Mouse (Mus musculus): ENCODE measurements around the gene Mical3.
A peak's percentile ranks its signal among the peaks of the same experiment; 100 is the strongest.
"Not testable (repeated sequence)": the region's sequence is repeated elsewhere in the genome, so short reads cannot be mapped to it uniquely, and the experiment has no call there.

Mical3 gene

GRCm38 (mm10) chr6:120907876-120908597, 222.8 kb downstream of the Mical3 start:
- not testable (repeated sequence) for DNase-seq (ENCODE audit: low read depth, low spot score)

- no peak for DNase-seq (ENCODE audit: low read depth, low spot score)
Observed at GRCm38 (mm10) chr6:120906521-120906920, 224.3 kb downstream of the Mical3 start.

- no peak for DNase-seq (ENCODE audit: low read depth, low spot score)
Observed at GRCm38 (mm10) chr6:120905111-120905510, 225.7 kb downstream of the Mical3 start.

- DNase-seq (ENCODE audit: low read depth, low spot score), result no peak
Observed at GRCm38 (mm10) chr6:120903961-120904360, 226.8 kb downstream of the Mical3 start.

- peak; percentile 30 for DNase-seq (ENCODE audit: low read depth, low spot score)
Observed at GRCm38 (mm10) chr6:120903450-120903912, 227.3 kb downstream of the Mical3 start.

DNA sequence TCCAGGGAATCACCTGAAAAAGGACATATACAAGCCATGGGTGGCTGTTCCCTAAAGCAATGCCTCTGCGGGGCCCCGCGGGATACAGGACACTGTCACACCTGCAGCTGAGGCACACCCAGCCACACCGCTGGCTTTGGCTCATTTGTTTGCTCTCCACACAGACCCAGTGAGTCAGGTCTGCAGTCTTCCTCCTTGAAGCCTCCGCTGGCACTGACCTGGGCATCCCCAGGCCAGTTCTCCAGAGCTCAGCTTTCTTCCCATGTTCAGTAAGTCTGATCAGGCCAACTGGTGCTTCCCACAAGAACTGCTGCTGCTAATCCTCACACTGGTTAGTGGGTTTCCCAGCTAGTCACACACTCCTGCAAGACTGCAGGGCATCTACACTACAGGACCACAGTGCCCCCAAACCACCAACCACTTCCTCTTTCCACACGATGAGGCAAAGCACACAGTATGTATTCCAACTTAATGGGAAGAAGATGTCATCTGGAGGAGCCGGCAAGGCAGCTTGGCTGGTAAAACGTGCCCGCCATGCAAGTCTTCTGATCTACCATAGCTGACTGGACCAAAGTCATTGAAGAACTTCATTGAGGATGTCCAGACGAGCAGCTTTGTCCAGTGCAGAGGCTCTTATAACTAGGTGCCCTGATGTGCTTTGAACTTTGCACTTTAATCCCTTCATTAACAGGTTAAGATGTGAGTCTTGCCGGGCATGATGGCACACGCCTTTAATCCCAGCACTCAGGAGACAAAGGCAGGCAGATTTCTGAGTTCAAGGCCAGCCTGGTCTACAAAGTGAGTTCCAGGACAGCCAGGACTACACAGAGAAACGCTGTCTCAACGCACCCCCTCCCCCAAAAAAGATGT, 228.8 kb downstream of the Mical3 start:
- no peak for DNase-seq (ENCODE audit: low read depth, low spot score)

DNA sequence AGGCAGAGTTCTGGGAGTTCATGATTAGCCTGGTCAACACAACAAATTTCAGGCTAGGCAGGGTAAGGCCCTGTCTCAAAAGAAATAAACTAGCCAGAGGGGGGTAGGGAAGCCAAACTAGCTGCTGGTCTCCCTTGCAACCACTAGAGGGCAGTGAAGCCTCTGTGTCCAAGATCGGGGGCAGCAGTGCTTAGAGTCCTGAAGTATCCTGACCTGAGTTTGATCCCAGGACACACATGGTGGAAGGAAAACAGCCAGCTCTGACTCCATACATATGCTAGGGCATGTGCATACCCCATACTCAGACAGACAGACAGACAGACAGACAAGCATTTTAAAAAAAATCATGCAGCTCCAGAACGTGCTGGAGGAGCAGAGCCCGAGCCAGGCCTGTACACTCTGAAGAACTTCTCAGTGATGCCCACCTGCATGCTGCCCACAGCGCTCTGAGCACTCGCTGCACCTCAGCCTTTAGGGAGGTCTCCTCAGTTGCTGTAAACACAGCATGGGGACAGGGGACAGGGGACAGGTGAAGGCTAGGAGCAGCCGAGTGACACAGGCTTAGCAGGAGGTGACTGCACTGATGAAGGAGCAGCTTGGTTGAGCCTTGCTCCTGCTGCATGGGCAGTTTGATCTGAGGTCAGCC, 232.5 kb downstream of the Mical3 start:
- peak; percentile 51 for DNase-seq (ENCODE audit: low read depth, low spot score)

GRCm38 (mm10) chr6:120894524-120894923, 236.3 kb downstream of the Mical3 start:
- DNase-seq (ENCODE audit: low read depth, low spot score), result no peak

DNA sequence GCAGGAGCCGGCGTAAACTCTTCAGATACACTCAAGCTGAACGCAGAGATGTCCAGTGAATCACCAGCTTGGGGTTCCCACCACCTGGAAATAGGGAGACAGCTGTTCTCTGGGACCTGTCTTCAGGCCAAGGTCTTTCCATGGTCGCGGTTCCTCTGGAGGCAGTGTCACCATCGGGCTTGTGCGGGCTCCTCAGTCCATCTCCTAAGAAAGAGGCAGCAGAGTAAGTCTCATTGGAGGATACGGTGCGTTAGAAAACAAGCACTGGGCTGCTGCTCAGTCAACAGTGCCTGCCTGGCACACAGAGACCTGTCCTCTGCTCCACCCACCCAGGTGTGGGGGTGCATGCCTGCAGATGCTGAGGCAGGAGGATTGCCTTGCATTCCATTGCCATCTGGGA, 236.7 kb downstream of the Mical3 start:
- DNase-seq (ENCODE audit: low read depth, low spot score), result no peak

DNA sequence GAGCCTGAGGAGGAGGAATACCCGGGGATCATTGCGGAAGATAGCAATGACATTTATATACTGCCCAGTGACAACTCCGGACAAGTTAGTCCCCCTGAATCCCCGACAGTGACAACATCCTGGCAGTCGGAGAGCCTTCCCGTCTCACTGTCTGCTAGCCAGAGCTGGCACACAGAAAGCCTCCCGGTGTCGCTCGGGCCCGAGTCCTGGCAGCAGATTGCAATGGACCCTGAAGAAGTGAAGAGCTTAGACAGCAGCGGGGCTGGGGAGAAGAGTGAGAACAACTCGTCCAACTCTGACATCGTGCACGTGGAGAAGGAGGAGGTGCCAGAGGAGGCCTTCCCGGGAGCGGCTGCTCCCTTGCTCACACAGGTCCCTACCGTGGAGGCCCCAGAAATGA, 244.1 kb downstream of the Mical3 start:
- DNase-seq (ENCODE audit: low read depth, low spot score), result no peak

GRCm38 (mm10) chr6:120884436-120884835, 246.4 kb downstream of the Mical3 start:
- DNase-seq (ENCODE audit: low read depth, low spot score), result no peak

Measured in CD4-positive helper T cell, adult 2 months (primary cell).